Mouse (Mus musculus) stomach, embryonic 15.5 days (tissue): ENCODE data around the gene Gm2a. TPM values are rescaled to one million over a fixed set of nuclear protein-coding genes. Genes with fewer than 3 reads are reported as not detected.

Experiments
- ATAC-seq: fragments of 200-750 bp; cut with Nextera tagmentation; 2 replicates; pipeline ENCODE4 v1.8.0; 2017; ENCODE audit warnings: low read depth, moderate number of reproducible peaks, moderate TSS enrichment; ENCODE audit not compliant: insufficient read depth, low FRiP score
- H3K27ac ChIP-seq: fragments of 300-500 bp; sonication (generic); 2 replicates; pipeline ENCODE4 v1.5.1; 2015; ENCODE audit warnings: mild to moderate bottlenecking, inconsistent platforms
- H3K27me3 ChIP-seq: fragments of 300-500 bp; sonication (generic); replicated peaks from 2 replicates; pipeline ENCODE4 v1.6.1; 2015; ENCODE audit warnings: inconsistent platforms
- H3K36me3 ChIP-seq: fragments of 300-500 bp; sonication (generic); 2 replicates; pipeline ENCODE4 v1.6.1; 2015; ENCODE audit warnings: inconsistent platforms
- H3K4me1 ChIP-seq: fragments of 300-500 bp; sonication (generic); 2 replicates; pipeline ENCODE4 v1.6.1; 2015; ENCODE audit warnings: inconsistent platforms
- H3K4me2 ChIP-seq: fragments of 300-500 bp; sonication (generic); 2 replicates; pipeline ENCODE4 v1.6.1; 2015; ENCODE audit warnings: mild to moderate bottlenecking, inconsistent platforms
- H3K4me3 ChIP-seq: fragments of 300-500 bp; sonication (generic); replicated peaks from 2 replicates; pipeline ENCODE4 v1.5.1; 2015; ENCODE audit warnings: inconsistent platforms
- H3K9ac ChIP-seq: fragments of 300-500 bp; sonication (generic); 2 replicates; pipeline ENCODE4 v1.6.1; 2015; ENCODE audit warnings: inconsistent platforms
- H3K9me3 ChIP-seq: fragments of 300-500 bp; sonication (generic); 2 replicates; pipeline ENCODE4 v1.6.1; 2016; ENCODE audit warnings: inconsistent platforms
- WGBS: fragments of 180-500 bp; shearing (Covaris S2); methylation state at CpG from one replicate; pipeline ENCODE4 v1.1.7; 2015; 5-methylcytosine and 5-hydroxymethylcytosine counted together
- polyA plus RNA-seq: library from polyadenylated mRNA; unstranded; fragments of >200 nt; fragmentation: Nextera tagmentation; extraction: Ambion mirVana; gene quantifications from 2 replicates; pipeline ENCODE4 v1.2.1, GENCODE M21; 2015

Gm2a gene
- polyA plus RNA-seq = 21.7 and 22.2 TPM in 2 replicates

- ATAC-seq = peak; percentile 95
- 2% methylated on average over 45 of the region's 45 CpGs for WGBS
- no peaks in the 10 kb centered on the region for H3K36me3 ChIP-seq
- H3K27ac ChIP-seq = peak within 1 kb of the TSS; percentile 76
- H3K4me3 ChIP-seq = peak within 1 kb of the TSS; percentile 60
- peaks cover 5% of the 10 kb centered on the region for H3K4me1 ChIP-seq
- H3K9ac ChIP-seq = peak within 1 kb of the TSS; percentile 23; the same call in 1 of the 2 replicates
- peak within 1 kb of the TSS; percentile 88 for H3K4me2 ChIP-seq
- H3K27me3 ChIP-seq = no peaks in the 10 kb centered on the region
- H3K9me3 ChIP-seq = no peaks in the 10 kb centered on the region
These were observed at the start of gene Gm2a for GRCm38 (mm10) chr11:55097463-55098188. Gene Gm2a (plus strand): TSS chr11:55098115.

GRCm38 (mm10) chr11:55050837-55051510 is 46.9 kb upstream of the Gm2a start:
- H3K9ac ChIP-seq = no peak overlapping the region
- H3K27ac ChIP-seq = no peak overlapping the region
- no peaks in the 10 kb centered on the region for H3K36me3 ChIP-seq
- no peak overlapping the region for H3K4me2 ChIP-seq
- 74% methylated on average over 7 of the region's 7 CpGs for WGBS
- H3K4me1 ChIP-seq = no peaks in the 10 kb centered on the region
- no peak for ATAC-seq
- H3K9me3 ChIP-seq = no peaks in the 10 kb centered on the region
- H3K27me3 ChIP-seq = no peaks in the 10 kb centered on the region
- H3K4me3 ChIP-seq = no peak overlapping the region

GRCm38 (mm10) chr11:55057511-55057910 is 40.4 kb upstream of the Gm2a start:
- WGBS = 80% methylated on average over 3 of the region's 3 CpGs
- no peak for ATAC-seq

GRCm38 (mm10) chr11:55060802-55061201 is 37.1 kb upstream of the Gm2a start:
- Histone ChIP-seq H3K9ac (no peak overlapping the region), H3K4me2 (no peak overlapping the region), H3K36me3 (no peaks in the 10 kb centered on the region), H3K4me1 (no peaks in the 10 kb centered on the region), H3K9me3 (no peaks in the 10 kb centered on the region), H3K27ac (no peak overlapping the region), H3K27me3 (no peaks in the 10 kb centered on the region), H3K4me3 (no peak overlapping the region)
- no peak for ATAC-seq
- WGBS = 82% methylated on average over 5 of the region's 5 CpGs

More at GRCm38 (mm10) chr11:55057511-55057910, 40.4 kb upstream of the Gm2a start:
- Histone ChIP-seq H3K4me2 (no peak overlapping the region), H3K4me1 (no peaks in the 10 kb centered on the region), H3K4me3 (no peak overlapping the region), H3K9me3 (no peaks in the 10 kb centered on the region), H3K27ac (no peak overlapping the region), H3K9ac (no peak overlapping the region), H3K36me3 (no peaks in the 10 kb centered on the region), H3K27me3 (no peaks in the 10 kb centered on the region)

- 25% methylated on average over 5 of the region's 5 CpGs for WGBS
These were observed 35.1 kb upstream of the Gm2a start for GRCm38 (mm10) chr11:55062856-55063255.

GRCm38 (mm10) chr11:55066921-55067320 is 31.0 kb upstream of the Gm2a start:
- H3K27me3 ChIP-seq = no peaks in the 10 kb centered on the region
- ATAC-seq = no peak
- H3K9me3 ChIP-seq = no peaks in the 10 kb centered on the region
- H3K36me3 ChIP-seq = no peaks in the 10 kb centered on the region
- H3K27ac ChIP-seq = no peak overlapping the region
- H3K4me1 ChIP-seq = no peaks in the 10 kb centered on the region
- no peak overlapping the region for H3K4me3 ChIP-seq
- 54% methylated on average over 4 of the region's 4 CpGs for WGBS
- no peak overlapping the region for H3K9ac ChIP-seq
- no peak overlapping the region for H3K4me2 ChIP-seq

More at GRCm38 (mm10) chr11:55062856-55063255, 35.1 kb upstream of the Gm2a start:
- no peak for ATAC-seq
- Histone ChIP-seq H3K4me2 (no peak overlapping the region), H3K9ac (no peak overlapping the region), H3K9me3 (no peaks in the 10 kb centered on the region), H3K27ac (no peak overlapping the region), H3K36me3 (no peaks in the 10 kb centered on the region), H3K4me3 (no peak overlapping the region), H3K27me3 (no peaks in the 10 kb centered on the region), H3K4me1 (no peaks in the 10 kb centered on the region)

GRCm38 (mm10) chr11:55069023-55069422 is 28.9 kb upstream of the Gm2a start:
- H3K4me3 ChIP-seq = no peak overlapping the region
- H3K4me1 ChIP-seq = no peaks in the 10 kb centered on the region
- no peak for ATAC-seq
- no peak overlapping the region for H3K27ac ChIP-seq
- no peaks in the 10 kb centered on the region for H3K36me3 ChIP-seq
- 39% methylated on average over 2 of the region's 2 CpGs for WGBS
- no peak overlapping the region for H3K9ac ChIP-seq
- no peaks in the 10 kb centered on the region for H3K9me3 ChIP-seq
- H3K4me2 ChIP-seq = no peak overlapping the region
- H3K27me3 ChIP-seq = no peaks in the 10 kb centered on the region

- Histone ChIP-seq H3K9me3 (no peaks in the 10 kb centered on the region), H3K4me3 (no peak overlapping the region), H3K4me2 (no peak overlapping the region), H3K36me3 (no peaks in the 10 kb centered on the region), H3K27ac (no peak overlapping the region), H3K27me3 (no peaks in the 10 kb centered on the region), H3K4me1 (no peaks in the 10 kb centered on the region), H3K9ac (no peak overlapping the region)
- 81% methylated on average over 5 of the region's 5 CpGs for WGBS
- no peak for ATAC-seq
These were observed 26.6 kb upstream of the Gm2a start for GRCm38 (mm10) chr11:55071344-55071743.

GRCm38 (mm10) chr11:55072467-55072866 is 25.4 kb upstream of the Gm2a start:
- no peaks in the 10 kb centered on the region for H3K9me3 ChIP-seq
- H3K4me3 ChIP-seq = no peak overlapping the region
- no peak for ATAC-seq
- H3K9ac ChIP-seq = no peak overlapping the region
- WGBS = 82% methylated on average over 8 of the region's 8 CpGs
- H3K4me1 ChIP-seq = no peaks in the 10 kb centered on the region
- H3K4me2 ChIP-seq = no peak overlapping the region
- no peaks in the 10 kb centered on the region for H3K36me3 ChIP-seq
- H3K27ac ChIP-seq = no peak overlapping the region
- H3K27me3 ChIP-seq = no peaks in the 10 kb centered on the region

GRCm38 (mm10) chr11:55073191-55073590 is 24.7 kb upstream of the Gm2a start:
- Histone ChIP-seq H3K9me3 (no peaks in the 10 kb centered on the region), H3K27me3 (no peaks in the 10 kb centered on the region), H3K4me3 (no peak overlapping the region), H3K27ac (no peak overlapping the region), H3K4me2 (no peak overlapping the region), H3K4me1 (peaks cover 2% of the 10 kb centered on the region; the same call in 1 of the 2 replicates), H3K9ac (no peak overlapping the region), H3K36me3 (no peaks in the 10 kb centered on the region)
- WGBS = 62% methylated on average over 10 of the region's 10 CpGs
- ATAC-seq = no peak

GRCm38 (mm10) chr11:55075602-55076001 is 22.3 kb upstream of the Gm2a start:
- H3K9me3 ChIP-seq = no peaks in the 10 kb centered on the region
- no peak overlapping the region for H3K27ac ChIP-seq
- WGBS = 53% methylated on average over 2 of the region's 2 CpGs
- ATAC-seq = no peak
- H3K4me2 ChIP-seq = no peak overlapping the region
- no peak overlapping the region for H3K4me3 ChIP-seq
- H3K36me3 ChIP-seq = no peaks in the 10 kb centered on the region
- H3K27me3 ChIP-seq = no peaks in the 10 kb centered on the region
- H3K9ac ChIP-seq = no peak overlapping the region
- peaks cover 3% of the 10 kb centered on the region; the same call in 1 of the 2 replicates for H3K4me1 ChIP-seq

GRCm38 (mm10) chr11:55076234-55076633 is 21.7 kb upstream of the Gm2a start:
- no peaks in the 10 kb centered on the region for H3K36me3 ChIP-seq
- 84% methylated on average over 5 of the region's 5 CpGs for WGBS
- no peaks in the 10 kb centered on the region for H3K9me3 ChIP-seq
- no peaks in the 10 kb centered on the region for H3K27me3 ChIP-seq
- H3K27ac ChIP-seq = no peak overlapping the region
- no peak for ATAC-seq
- peaks cover 3% of the 10 kb centered on the region; the same call in 1 of the 2 replicates for H3K4me1 ChIP-seq
- no peak overlapping the region for H3K9ac ChIP-seq
- no peak overlapping the region for H3K4me3 ChIP-seq
- H3K4me2 ChIP-seq = no peak overlapping the region
